Mouse (Mus musculus) spleen, embryonic (tissue): ENCODE measurements at regions not wholly inside any gene's neighbourhood (a gene's known extent, or its start where the extent isn't known, plus 50 kb on each side); places are given as distances from the start of the nearest gene placed in this dataset.

Source experiments
- CTCF ChIA-PET: fragments of 350-600 bp; sonication (Branson Sonifier 250); formaldehyde crosslinking; loops from one replicate; lab custom pipeline; 2022; lab: Charles Lee

DNA sequence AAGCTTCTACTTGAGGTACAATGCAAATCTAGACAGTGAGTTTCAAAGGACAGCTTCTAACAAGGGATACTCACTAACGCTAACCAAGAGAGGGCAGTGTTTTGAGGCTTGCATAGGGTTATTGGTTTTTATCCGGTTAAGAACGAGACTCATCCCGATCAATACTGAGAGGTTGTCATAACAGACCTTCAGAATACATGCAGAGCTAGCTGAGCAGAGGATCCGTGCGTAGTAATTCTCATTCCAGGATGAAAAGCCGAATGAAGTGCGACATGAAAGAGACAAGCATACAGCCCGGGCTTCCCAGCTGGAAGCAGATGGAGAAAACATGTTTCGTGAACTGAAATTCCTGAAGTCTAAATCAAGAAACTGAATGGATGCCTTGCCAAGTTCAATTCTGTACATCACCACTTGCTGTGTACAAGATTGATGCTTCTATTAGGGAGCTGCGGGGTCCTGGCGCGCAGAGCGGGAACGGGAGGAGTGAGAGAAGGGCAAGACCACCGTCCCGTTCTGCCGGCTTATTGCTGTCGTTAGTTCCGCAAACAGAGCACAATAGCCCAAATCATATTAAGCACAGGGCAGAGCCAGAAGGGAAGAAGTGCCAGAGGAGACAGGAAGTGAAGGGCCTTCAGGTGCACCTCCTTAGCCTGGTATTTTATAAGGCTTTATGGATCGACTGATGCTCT is 65.4 kb upstream of the Tes start:
- CTCF ChIA-PET: no interaction called here

DNA sequence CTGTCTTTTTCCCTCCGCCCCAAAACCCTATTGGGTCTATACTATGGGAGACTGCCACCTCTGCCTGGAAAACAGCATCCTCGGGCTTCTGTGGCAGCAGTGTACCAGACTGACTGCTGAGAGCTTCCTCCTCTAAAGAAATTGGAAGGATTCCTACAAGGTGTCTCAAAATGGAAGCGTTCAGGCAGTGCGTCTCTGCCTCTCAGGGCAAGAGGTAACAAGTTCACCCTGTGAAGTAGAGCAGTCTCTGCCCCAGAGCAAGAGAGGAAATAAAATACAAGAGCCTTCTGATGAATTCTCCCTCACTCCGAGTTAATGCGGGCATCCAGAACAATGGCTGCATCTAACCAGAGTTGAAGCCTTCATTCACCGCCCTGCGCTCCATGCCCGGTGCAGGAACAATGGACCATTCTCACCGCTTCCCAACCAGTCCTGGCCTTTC is 69.4 kb upstream of the Tes start:
- CTCF ChIA-PET: interaction anchor here (0.6 kb wide), 1 partner anchor 113 kb away, joined by 5 read pairs; no protein-coding TSS in a partner anchor

DNA sequence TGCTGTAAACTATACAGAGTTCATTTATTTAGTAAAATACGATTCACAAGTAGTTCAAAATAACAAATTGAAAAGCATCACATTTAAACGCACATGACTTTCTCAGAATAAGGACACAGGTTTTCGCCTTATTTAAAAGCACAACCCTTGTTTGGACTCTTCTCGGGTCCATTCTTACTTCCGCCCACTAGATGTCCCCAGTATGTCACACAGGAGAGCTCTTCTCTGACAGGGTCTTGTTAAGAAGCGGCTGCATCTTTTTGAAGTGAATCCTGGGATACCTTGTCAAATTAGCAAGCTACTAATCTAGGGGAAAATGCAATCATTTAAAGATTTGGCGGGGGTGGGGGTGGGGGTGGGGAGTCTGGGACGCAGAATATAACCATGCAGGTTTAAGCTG is 70.2 kb upstream of the Tes start:
- CTCF ChIA-PET: interaction anchor here (0.6 kb wide), 1 partner anchor 114 kb away, joined by 5 read pairs; no protein-coding TSS in a partner anchor

DNA sequence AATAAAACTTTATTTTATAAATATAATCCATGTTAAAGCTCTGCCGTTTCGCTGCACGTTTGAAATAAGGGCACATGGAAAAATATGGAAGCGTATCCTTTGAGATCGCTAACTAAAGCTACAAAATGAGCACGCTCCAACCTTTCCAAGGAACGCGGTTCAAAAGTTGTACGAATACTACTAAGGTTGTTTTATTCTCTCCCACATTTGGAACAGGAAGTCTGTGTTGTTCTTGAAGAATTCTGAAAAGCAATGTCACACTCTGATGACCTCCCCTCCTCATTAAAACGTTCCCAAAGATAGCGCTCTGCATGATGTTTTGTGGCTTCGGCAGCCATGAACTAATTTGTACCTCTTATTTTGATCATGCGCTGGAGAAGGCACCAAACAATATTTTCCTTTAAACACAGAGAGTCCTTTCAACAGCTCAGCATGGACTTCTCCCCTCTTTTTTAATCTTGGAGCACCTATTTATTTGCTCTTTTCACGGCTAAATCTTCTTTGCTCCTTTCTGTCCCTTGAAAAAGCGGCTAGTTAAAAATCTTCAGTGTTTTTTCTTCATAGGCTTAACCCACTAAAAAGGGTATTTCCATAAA is 72.9 kb upstream of the Tes start:
- CTCF ChIA-PET: no interaction called here

DNA sequence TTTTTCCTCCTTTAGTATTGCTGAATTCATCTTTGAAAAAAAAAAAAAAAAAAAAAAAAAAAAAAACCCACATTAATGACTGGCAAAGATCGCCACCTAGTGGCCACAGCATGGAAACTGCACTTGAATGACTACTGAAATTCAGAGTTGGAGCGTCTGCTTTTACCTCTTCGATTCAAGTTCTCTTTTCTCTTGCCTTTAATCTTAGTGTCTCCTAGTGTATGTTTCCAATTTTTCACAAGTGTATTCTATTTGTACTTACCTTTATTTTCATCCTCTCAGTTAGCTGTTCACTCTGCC is 79.9 kb upstream of the Tfec start:
- CTCF ChIA-PET: no interaction called here

DNA sequence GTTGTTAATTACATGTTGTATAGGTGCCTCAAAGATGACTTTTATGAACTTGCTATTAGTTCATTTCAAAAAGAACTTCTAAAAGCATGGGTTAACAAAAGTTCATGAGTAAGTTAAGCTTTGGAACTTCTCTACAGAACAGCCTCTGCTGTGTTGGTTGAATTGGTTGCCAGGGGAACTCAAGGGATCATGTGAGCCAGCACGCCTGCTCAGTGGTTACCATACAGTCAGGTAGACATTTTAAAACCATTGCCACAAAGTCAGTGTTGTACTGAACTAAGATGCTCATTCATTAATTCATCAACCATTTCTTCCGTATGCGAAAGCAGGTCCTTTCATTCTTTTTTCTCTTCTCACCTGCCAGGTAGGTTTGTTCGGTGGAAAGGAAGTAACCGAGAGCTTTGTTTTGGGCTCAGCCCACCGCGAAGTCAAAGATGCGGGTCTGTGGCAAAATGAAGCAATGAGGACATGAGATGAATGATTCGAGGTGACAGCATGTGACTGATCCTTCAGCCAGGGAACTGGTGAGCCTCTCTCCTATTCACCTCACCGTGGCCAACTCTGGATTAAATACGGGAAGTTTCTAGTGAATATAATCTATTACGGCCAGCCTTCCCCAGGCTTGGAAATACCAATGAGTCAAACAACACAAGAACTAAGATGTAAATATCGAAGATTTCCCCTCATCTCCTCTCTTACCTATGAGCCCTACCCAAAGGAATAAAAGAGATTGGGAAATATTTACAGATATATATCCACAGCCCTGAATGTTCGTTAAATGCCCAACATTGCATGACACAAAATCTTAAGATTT is 79.4 kb upstream of the Tfec start:
- CTCF ChIA-PET: no interaction called here

DNA sequence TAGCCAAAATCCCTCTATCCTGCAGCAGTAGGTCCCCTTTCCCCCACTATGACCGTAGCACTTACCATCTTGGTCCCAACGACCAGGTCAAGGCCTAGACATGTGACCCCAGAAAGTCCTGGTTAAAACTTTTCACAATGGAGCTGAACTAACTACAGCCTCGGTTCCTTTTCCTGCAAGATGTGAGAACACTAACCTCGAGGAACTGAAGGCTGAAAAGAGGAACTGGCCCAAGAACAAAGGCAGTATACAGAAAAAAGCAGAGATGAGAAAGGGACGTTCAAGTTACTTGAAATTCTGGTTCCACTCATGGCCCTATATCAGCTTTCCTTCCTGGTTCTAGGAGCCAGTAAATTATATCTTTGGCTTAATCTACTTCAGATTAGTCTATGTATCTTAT is 67.4 kb upstream of the Tfec start:
- CTCF ChIA-PET: no interaction called here

DNA sequence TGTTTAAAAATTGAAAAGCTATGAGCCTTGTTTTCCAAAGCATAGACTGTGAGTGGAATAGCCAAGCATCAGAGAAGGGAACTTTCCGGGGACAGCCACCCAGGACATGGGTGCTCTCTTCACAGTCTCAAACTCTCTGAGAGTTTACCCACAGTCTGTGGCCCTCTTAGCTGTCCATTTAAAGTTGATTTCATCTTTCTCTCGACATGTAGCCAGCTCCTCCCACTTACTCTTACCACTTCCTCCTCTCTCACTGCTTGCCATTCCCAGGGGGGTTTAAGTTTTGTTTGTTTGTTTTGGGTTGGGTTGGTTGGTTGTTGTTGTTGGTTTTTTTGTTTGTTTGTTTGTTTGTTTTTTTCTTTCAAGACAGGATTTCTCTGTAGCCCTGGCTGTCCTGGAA is 66.1 kb upstream of the Tfec start:
- CTCF ChIA-PET: no interaction called here

DNA sequence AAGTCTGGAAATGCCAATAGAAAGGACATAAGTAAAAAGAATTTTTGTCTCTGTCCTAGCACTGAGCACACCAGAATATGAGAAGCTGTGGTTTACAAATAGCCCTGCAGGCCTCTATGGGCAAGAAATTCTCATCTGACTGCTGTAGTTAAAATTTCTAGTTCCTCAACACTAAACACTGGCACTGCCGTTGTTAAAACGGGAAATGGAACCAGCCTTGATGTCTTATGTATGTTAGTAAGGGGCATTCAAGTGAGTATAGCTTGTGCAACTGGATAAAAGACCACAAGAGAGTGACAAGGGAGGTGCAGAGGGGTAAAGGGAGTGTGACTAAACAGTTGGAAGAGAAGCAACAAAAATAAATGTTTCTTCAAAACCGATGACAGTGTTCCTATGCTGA is 65.7 kb upstream of the Tfec start:
- CTCF ChIA-PET: no interaction called here

DNA sequence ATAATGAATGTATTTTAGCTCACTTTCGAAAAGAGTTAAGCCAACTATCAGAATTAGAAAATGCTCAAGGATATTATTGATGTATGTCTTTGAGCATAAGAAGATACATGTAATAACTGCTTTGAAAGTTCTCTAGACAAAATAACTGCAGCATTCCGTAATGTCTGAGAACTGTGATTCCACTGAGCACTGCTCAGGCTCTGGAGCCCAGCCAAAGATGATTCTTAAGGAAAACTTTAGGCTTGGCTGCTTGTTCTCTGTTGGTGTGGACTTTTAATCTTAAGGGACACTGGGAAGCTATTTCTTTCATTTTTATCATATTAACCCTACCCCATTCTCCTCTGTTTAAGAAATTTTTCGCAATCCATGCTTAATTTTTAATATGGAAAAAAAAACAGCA is 59.9 kb upstream of the Tfec start:
- CTCF ChIA-PET: no interaction called here

DNA sequence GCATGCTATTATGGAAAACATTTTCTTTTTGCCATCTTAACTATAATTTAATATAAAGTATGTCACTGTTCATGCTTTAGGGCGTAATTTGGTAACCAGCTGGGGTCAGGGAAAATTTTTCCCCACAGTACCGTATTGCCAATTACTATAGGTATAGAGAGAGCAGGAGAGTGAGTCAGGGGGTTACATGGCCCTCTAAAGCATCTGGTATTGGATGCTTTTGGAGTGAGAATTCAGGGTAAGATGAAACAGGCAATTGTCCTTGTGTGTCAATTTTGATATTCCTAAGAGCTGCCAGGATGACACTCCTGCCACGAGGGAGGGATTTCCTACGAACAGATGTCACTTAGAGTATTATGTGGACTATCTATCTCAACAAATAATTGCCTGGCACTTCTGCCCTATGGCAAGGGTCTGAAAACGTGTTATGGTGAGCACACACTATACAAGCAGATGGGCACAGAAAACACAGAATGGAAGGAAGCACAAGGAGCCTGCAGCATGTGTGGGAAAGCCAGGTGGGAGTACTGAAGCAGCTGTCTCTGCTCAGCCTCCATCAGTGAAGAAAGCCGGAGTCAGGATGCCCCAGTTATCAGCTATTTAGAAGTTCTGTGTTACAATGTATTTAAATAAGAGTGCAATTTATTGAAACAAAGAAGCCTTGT is 58.7 kb upstream of the Tfec start:
- CTCF ChIA-PET: no interaction called here
